Mouse (Mus musculus): ENCODE data around the gene Emc3.

DNA sequence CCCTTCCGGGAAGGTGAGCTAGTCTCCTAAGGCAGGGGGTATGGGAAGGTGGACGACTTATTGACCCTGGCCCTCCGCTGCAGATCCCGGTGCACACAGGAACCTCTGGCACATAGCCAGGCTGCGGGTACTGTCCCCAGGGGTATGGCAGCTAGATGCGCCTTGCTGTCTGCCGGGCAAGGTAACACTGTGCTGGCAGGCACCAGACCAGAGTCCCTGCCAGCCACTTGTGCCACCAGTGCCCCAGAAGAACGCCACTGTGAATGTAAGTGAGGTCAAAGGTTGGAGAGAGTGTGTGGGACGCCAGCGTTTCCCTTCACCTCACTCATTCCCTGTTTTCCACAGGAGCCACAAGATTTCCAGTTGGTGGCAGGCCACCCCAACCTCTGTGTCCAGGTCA is 52.5 kb downstream of the Emc3 start:
- TF ChIP-seq CTCF (IDR thresholded peaks at IDR 0.05; ENCODE audit: low read depth, low read length) (no peak), GATA2 (IDR thresholded peaks at IDR 0.05; ENCODE audit: borderline replicate concordance, low read depth, low read length) (no peak), TAL1 (conservative IDR thresholded peaks at IDR 0.05; ENCODE audit: low read depth, low read length) (no peak), GATA1 (IDR thresholded peaks at IDR 0.05; ENCODE audit: borderline replicate concordance, low read length) (no peak)
